Mouse (Mus musculus): ENCODE results near the gene Plekho1.
"Not testable (repeated sequence)": the region's sequence is repeated elsewhere in the genome, so short reads cannot be mapped to it uniquely, and the experiment has no call there.

Plekho1 gene

GRCm38 (mm10) chr3:95995802-95996428 is at the start of gene Plekho1:
Plekho1 (minus strand) TSS chr3:95996001.
- DNase-seq, result peak; percentile 62 to 87

GRCm38 (mm10) chr3:96044559-96044958 is 48.8 kb upstream of the Plekho1 start:
- DNase-seq, result not testable (repeated sequence)

GRCm38 (mm10) chr3:96043104-96043503 is 47.3 kb upstream of the Plekho1 start:
- no peak for DNase-seq

GRCm38 (mm10) chr3:96041079-96041478 is 45.3 kb upstream of the Plekho1 start:
- DNase-seq, result no peak

GRCm38 (mm10) chr3:96040663-96041006 is 44.8 kb upstream of the Plekho1 start:
- DNase-seq, result no peak

GRCm38 (mm10) chr3:96039857-96040662 is 44.3 kb upstream of the Plekho1 start:
- peak in 1 of 2 experiments; percentile 6 for DNase-seq

- DNase-seq, result no peak
Measured at GRCm38 (mm10) chr3:96038851-96039250, 43.0 kb upstream of the Plekho1 start.

GRCm38 (mm10) chr3:96038156-96038555 is 42.4 kb upstream of the Plekho1 start:
- DNase-seq, result no peak

- no peak for DNase-seq
Measured at GRCm38 (mm10) chr3:96036796-96037195, 41.0 kb upstream of the Plekho1 start.

- DNase-seq, result no peak
Measured at GRCm38 (mm10) chr3:96033046-96033445, 37.2 kb upstream of the Plekho1 start.

GRCm38 (mm10) chr3:96032652-96033017 is 36.8 kb upstream of the Plekho1 start:
- no peak for DNase-seq

GRCm38 (mm10) chr3:96031991-96032651 is 36.3 kb upstream of the Plekho1 start:
- no peak for DNase-seq

- DNase-seq, result peak; percentile 18 to 38
Measured at GRCm38 (mm10) chr3:96029766-96030165, 34.0 kb upstream of the Plekho1 start.

GRCm38 (mm10) chr3:96029336-96029735 is 33.5 kb upstream of the Plekho1 start:
- DNase-seq, result peak; percentile 50 to 57

- DNase-seq, result no peak
Measured at GRCm38 (mm10) chr3:96027875-96028274, 32.1 kb upstream of the Plekho1 start.

- no peak for DNase-seq
Measured at GRCm38 (mm10) chr3:96027145-96027544, 31.3 kb upstream of the Plekho1 start.

GRCm38 (mm10) chr3:96021421-96022128 is 25.8 kb upstream of the Plekho1 start:
- no peak for DNase-seq

- DNase-seq, result no peak
Measured at GRCm38 (mm10) chr3:96020735-96021134, 24.9 kb upstream of the Plekho1 start.

GRCm38 (mm10) chr3:96017461-96017860 is 21.7 kb upstream of the Plekho1 start:
- DNase-seq, result no peak

- no peak for DNase-seq
Measured at GRCm38 (mm10) chr3:96016257-96016889, 20.6 kb upstream of the Plekho1 start.

GRCm38 (mm10) chr3:96015681-96016080 is 19.9 kb upstream of the Plekho1 start:
- no peak for DNase-seq

GRCm38 (mm10) chr3:96012805-96013204 is 17.0 kb upstream of the Plekho1 start:
- no peak for DNase-seq

GRCm38 (mm10) chr3:96008463-96008862 is 12.7 kb upstream of the Plekho1 start:
- no peak for DNase-seq

Data from kidney, postnatal 36 days (tissue).